ENCODE assay signal across 19 mouse cellular contexts in the genomic region with DNA sequence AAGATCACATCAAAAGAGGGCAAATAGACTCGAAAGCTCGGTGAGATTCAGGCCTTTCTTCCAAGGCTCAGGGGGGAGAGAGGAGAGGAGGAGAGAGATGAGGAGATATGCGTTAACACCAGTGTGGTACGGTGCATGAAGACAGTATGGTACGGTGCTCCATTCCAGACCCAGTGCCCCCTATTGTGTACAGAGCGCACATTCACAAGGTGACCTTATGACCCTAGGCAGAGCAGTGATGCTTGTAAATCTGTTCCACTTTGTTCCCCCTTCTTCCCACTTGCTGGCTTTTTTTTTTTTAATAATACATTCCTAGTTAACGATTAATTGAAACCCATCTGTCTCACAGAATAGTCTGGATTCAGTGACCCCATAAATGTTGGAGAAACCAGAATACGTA. TPM values are rescaled to one million over a fixed set of nuclear protein-coding genes. Genes with fewer than 3 reads are reported as not detected.
DNase-seq lines count a peak whose midpoint lies in the region; ATAC-seq and TF ChIP-seq lines count a peak whose summit lies in the region.
"Had no signal": no experiment of that assay in that cellular context is flagged by ENCODE, and none has a peak within 500 bp of the region (broad histone marks: within the 10 kb centered on the region; RNA-seq: fewer than 3 reads in every experiment).

No protein-coding gene starts in this region.

- no peak for TF ChIP-seq CTCF in small intestine, adult 2 months (IDR thresholded peaks at IDR 0.05; ENCODE audit: extremely low read depth, insufficient read length, insufficient replicate concordance, low read depth, low read length)

- no peaks in the 10 kb centered on the region for H3K27me3 ChIP-seq in kidney, embryonic 16.5 days (ENCODE audit: insufficient read depth, low read length)
- H3K27me3 ChIP-seq in intestine, embryonic 14.5 days (replicated peaks; ENCODE audit: control insufficient read depth, insufficient read depth, low read length) = no peaks in the 10 kb centered on the region
- H3K27me3 ChIP-seq in intestine, embryonic 16.5 days (replicated peaks; ENCODE audit: control insufficient read depth, insufficient read depth, low read length) = no peaks in the 10 kb centered on the region
- no peaks in the 10 kb centered on the region for H3K27me3 ChIP-seq in small intestine, adult 2 months (ENCODE audit: control insufficient read depth, insufficient read depth, low read length)

- no peak for DNase-seq in kidney, adult 18-20 months
- no peak for DNase-seq in intestine, embryonic 14.5 days (ENCODE audit: low spot score)
- DNase-seq in testis, postnatal 10 days (ENCODE audit: low spot score) = no peak
- DNase-seq in right cerebral cortex, adult 2 months (ENCODE audit: low spot score in 2 of 2) = no peak
- DNase-seq: adrenal gland, postnatal 14 days; cerebellum, postnatal 10 days; liver, postnatal 0 days; right cerebral cortex, postnatal 25 days; thymus, postnatal 36 days had no signal

- H3K4me1 ChIP-seq in kidney, embryonic 16.5 days (ENCODE audit: insufficient read depth, low read length) = peaks cover 52% of the 10 kb centered on the region
- 0 out of 2 replicates have a peak, but pooled peaks cover 11% of the 10 kb centered on the region for H3K4me1 ChIP-seq in intestine, embryonic 14.5 days (replicated peaks; ENCODE audit: control insufficient read depth, insufficient read depth, low read length)
- peaks cover 40% of the 10 kb centered on the region for H3K4me1 ChIP-seq in intestine, embryonic 16.5 days (ENCODE audit: control insufficient read depth, insufficient read depth, low read length)
- peaks cover 45% of the 10 kb centered on the region for H3K4me1 ChIP-seq in small intestine, adult 2 months (ENCODE audit: control insufficient read depth, insufficient read depth, insufficient read length, low read length)
- H3K4me1 ChIP-seq: midbrain, embryonic 13.5 days; neural tube, embryonic 13.5 days had no signal

- WGBS in kidney, embryonic 16.5 days = 30% methylated on average over 8 of the region's 8 CpGs
- WGBS in intestine, embryonic 14.5 days = 47% methylated on average over 8 of the region's 8 CpGs
- 35% methylated on average over 8 of the region's 8 CpGs for WGBS in intestine, embryonic 16.5 days
- WGBS in small intestine, adult 2 months = 24% methylated on average over 8 of the region's 8 CpGs

- peak overlapping the region; percentile 89 for H3K27ac ChIP-seq in kidney, embryonic 16.5 days (ENCODE audit: low read length)
- peak overlapping the region; percentile 74 for H3K27ac ChIP-seq in intestine, embryonic 14.5 days (ENCODE audit: low read depth)
- peak overlapping the region; percentile 91 for H3K27ac ChIP-seq in intestine, embryonic 16.5 days (ENCODE audit: low read length)
- H3K27ac ChIP-seq in small intestine, adult 2 months (ENCODE audit: insufficient read depth, low read depth, low read length) = peak overlapping the region; percentile 87
- H3K27ac ChIP-seq: embryonic facial prominence, embryonic 10.5 days; heart, embryonic 10.5 days; layer of hippocampus, adult 2 months; limb, embryonic 15.5 days; midbrain, embryonic 13.5 days; neural tube, embryonic 13.5 days had no signal

- no peaks in the 10 kb centered on the region for H3K9me3 ChIP-seq in kidney, embryonic 16.5 days (ENCODE audit: low read length)
- no peaks in the 10 kb centered on the region for H3K9me3 ChIP-seq in intestine, embryonic 14.5 days (ENCODE audit: control insufficient read depth, low read length)
- H3K9me3 ChIP-seq in intestine, embryonic 16.5 days (ENCODE audit: control insufficient read depth, low read length) = no peaks in the 10 kb centered on the region
- H3K9me3 ChIP-seq: embryonic facial prominence, embryonic 10.5 days; heart, embryonic 10.5 days; hindbrain, embryonic 10.5 days; limb, embryonic 15.5 days; midbrain, embryonic 13.5 days; neural tube, embryonic 13.5 days had no signal

- no peak overlapping the region for H3K9ac ChIP-seq in kidney, embryonic 16.5 days (replicated peaks; ENCODE audit: low read length)
- no peak overlapping the region for H3K9ac ChIP-seq in intestine, embryonic 14.5 days (ENCODE audit: low read length)
- 0 out of 2 replicates have a peak overlapping the region, but pooled peaks have one; percentile 1 for H3K9ac ChIP-seq in intestine, embryonic 16.5 days (ENCODE audit: low read depth, low read length)
- H3K9ac ChIP-seq: limb, embryonic 15.5 days; liver, postnatal 0 days; midbrain, embryonic 13.5 days; neural tube, embryonic 13.5 days had no signal

- H3K4me3 ChIP-seq in kidney, embryonic 16.5 days (ENCODE audit: low read length) = no peak overlapping the region
- H3K4me3 ChIP-seq in intestine, embryonic 14.5 days (ENCODE audit: low read depth, low read length) = no peak overlapping the region
- no peak overlapping the region for H3K4me3 ChIP-seq in intestine, embryonic 16.5 days (ENCODE audit: low read length)
- no peak overlapping the region; the same call in 1 of the 2 replicates for H3K4me3 ChIP-seq in small intestine, adult 2 months (ENCODE audit: low read depth, low read length)
- H3K4me3 ChIP-seq: embryonic facial prominence, embryonic 10.5 days; heart, embryonic 10.5 days; hindbrain, embryonic 10.5 days; layer of hippocampus, adult 2 months; limb, embryonic 15.5 days; midbrain, embryonic 13.5 days; neural tube, embryonic 13.5 days had no signal

- TF ChIP-seq POLR2A in small intestine, adult 2 months (IDR thresholded peaks at IDR 0.05; ENCODE audit: low read depth, low read length) = no peak

- peak; percentile 69 for ATAC-seq in kidney, embryonic 16.5 days (ENCODE audit: low FRiP score, low TSS enrichment)
- ATAC-seq in intestine, embryonic 14.5 days (replicated peaks; ENCODE audit: low FRiP score, low TSS enrichment, low read depth) = no peak
- no peak for ATAC-seq in intestine, embryonic 16.5 days
- ATAC-seq: liver, postnatal 0 days; midbrain, embryonic 13.5 days had no signal

- peak overlapping the region; percentile 16; the same call in 1 of the 2 replicates for H3K4me2 ChIP-seq in kidney, embryonic 16.5 days (replicated peaks; ENCODE audit: low read depth, low read length)
- peak overlapping the region; percentile 0; the same call in 1 of the 2 replicates for H3K4me2 ChIP-seq in intestine, embryonic 14.5 days (ENCODE audit: low read length)
- peak overlapping the region; percentile 19 for H3K4me2 ChIP-seq in intestine, embryonic 16.5 days (ENCODE audit: low read depth, low read length)
- H3K4me2 ChIP-seq: limb, embryonic 15.5 days; midbrain, embryonic 13.5 days; neural tube, embryonic 13.5 days had no signal

- no peaks in the 10 kb centered on the region for H3K36me3 ChIP-seq in kidney, embryonic 16.5 days (ENCODE audit: insufficient read depth, low read length)
- no peaks in the 10 kb centered on the region for H3K36me3 ChIP-seq in intestine, embryonic 14.5 days (ENCODE audit: control insufficient read depth, insufficient read depth, low read length)
- H3K36me3 ChIP-seq in intestine, embryonic 16.5 days (ENCODE audit: control insufficient read depth, insufficient read depth, low read length) = no peaks in the 10 kb centered on the region
- H3K36me3 ChIP-seq in small intestine, adult 2 months (ENCODE audit: control insufficient read depth, insufficient read depth, low read length) = peaks cover 3% of the 10 kb centered on the region
- H3K36me3 ChIP-seq: embryonic facial prominence, embryonic 10.5 days; heart, embryonic 10.5 days; hindbrain, embryonic 10.5 days; limb, embryonic 15.5 days; midbrain, embryonic 13.5 days; neural tube, embryonic 13.5 days had no signal

RNA-seq across cellular contexts. Expression of gene Map3k21, which starts 9.3 kb away (rescaled TPM):
- polyA plus RNA-seq in kidney, embryonic 16.5 days (2015; fragmentation: Nextera tagmentation; extraction: Ambion mirVana) = 3.9 and 4.1 TPM in 2 replicates
- 3.9 and 4.7 TPM in 2 replicates for polyA plus RNA-seq in intestine, embryonic 14.5 days (2014; fragmentation: Nextera tagmentation; extraction: Ambion mirVana)
- 2.8 and 3.8 TPM in 2 replicates for polyA plus RNA-seq in intestine, embryonic 16.5 days (2015; fragmentation: Nextera tagmentation; extraction: Ambion mirVana)
- polyA plus RNA-seq in small intestine, adult 2 months (2012; rRNA removed) = 8.2 and 14.5 TPM in 2 replicates

RNA-seq across cellular contexts. Expression of gene Pcnx2, which starts 21.4 kb away (rescaled TPM):
- 0.27 and 0.49 TPM in 2 replicates for polyA plus RNA-seq in kidney, embryonic 16.5 days (2015; fragmentation: Nextera tagmentation; extraction: Ambion mirVana)
- polyA plus RNA-seq in intestine, embryonic 14.5 days (2014; fragmentation: Nextera tagmentation; extraction: Ambion mirVana) = 0.08 and 0.17 TPM in 2 replicates
- polyA plus RNA-seq in intestine, embryonic 16.5 days (2015; fragmentation: Nextera tagmentation; extraction: Ambion mirVana) = 0.10 TPM in 2 replicates
- 0.08 and 0.39 TPM in 2 replicates for polyA plus RNA-seq in small intestine, adult 2 months (2012; rRNA removed)
